Mouse (Mus musculus): ENCODE measurements around the gene Gm20388. TPM values are rescaled to one million over a fixed set of nuclear protein-coding genes. Genes with fewer than 3 reads are reported as not detected.
A peak's percentile ranks its signal among the peaks of the same experiment; 100 is the strongest.

Gene Gm20388
- polyA plus RNA-seq (2015; fragmentation: Nextera tagmentation; extraction: Ambion mirVana) = not detected in 2 replicates

GRCm38 (mm10) chr8:119910547-119911257 lies at the start of gene Gm20388:
Gene Gm20388, plus strand, starts transcription at chr8:119910841.
- no peaks in the 10 kb centered on the region for H3K36me3 ChIP-seq
- peak within 1 kb of the TSS; percentile 88 for H3K9ac ChIP-seq (replicated peaks)
- peak within 1 kb of the TSS; percentile 66 for H3K4me2 ChIP-seq (replicated peaks)
- H3K27ac ChIP-seq (replicated peaks) = peak within 1 kb of the TSS; percentile 94
- peak within 1 kb of the TSS; percentile 73 for H3K4me3 ChIP-seq
- WGBS = under 1% methylated on average over 85 of the region's 97 CpGs
- peaks cover 45% of the 10 kb centered on the region for H3K4me1 ChIP-seq
- peak; percentile 95 for ATAC-seq (replicated peaks)
- no peaks in the 10 kb centered on the region for H3K27me3 ChIP-seq
- no peaks in the 10 kb centered on the region for H3K9me3 ChIP-seq

GRCm38 (mm10) chr8:119861706-119862389 lies 48.8 kb upstream of the Gm20388 start, which contains the start of gene Klhl36:
Gene Klhl36, plus strand, starts transcription at chr8:119862266.
- H3K4me1 ChIP-seq = peaks cover 14% of the 10 kb centered on the region
- no peak within 1 kb of the TSS; the same call in 1 of the 2 replicates for H3K27ac ChIP-seq (replicated peaks)
- peak within 1 kb of the TSS; percentile 78 for H3K4me2 ChIP-seq (replicated peaks)
- H3K27me3 ChIP-seq = 0 out of 2 replicates have a peak, but pooled peaks cover 4% of the 10 kb centered on the region
- H3K9me3 ChIP-seq = no peaks in the 10 kb centered on the region
- WGBS = under 1% methylated on average over 35 of the region's 35 CpGs
- peak; percentile 98 for ATAC-seq (replicated peaks)
- no peaks in the 10 kb centered on the region for H3K36me3 ChIP-seq
- H3K4me3 ChIP-seq = peak within 1 kb of the TSS; percentile 63
- H3K9ac ChIP-seq (replicated peaks) = peak within 1 kb of the TSS; percentile 74

GRCm38 (mm10) chr8:119862390-119862734 lies 48.3 kb upstream of the Gm20388 start:
- ATAC-seq (replicated peaks) = no peak; the same call in 1 of the 2 replicates
- Histone ChIP-seq H3K36me3 (no peaks in the 10 kb centered on the region), H3K4me2 (replicated peaks) (peak overlapping the region; percentile 78), H3K27ac (replicated peaks) (no peak overlapping the region; the same call in 1 of the 2 replicates), H3K4me1 (peaks cover 14% of the 10 kb centered on the region), H3K4me3 (peak overlapping the region; percentile 63), H3K27me3 (0 out of 2 replicates have a peak, but pooled peaks cover 4% of the 10 kb centered on the region), H3K9ac (replicated peaks) (peak overlapping the region; percentile 74), H3K9me3 (no peaks in the 10 kb centered on the region)
- WGBS = 1% methylated on average over 19 of the region's 19 CpGs

- no peak overlapping the region for H3K27ac ChIP-seq (replicated peaks)
- no peak for ATAC-seq (replicated peaks)
- peak overlapping the region; percentile 63 for H3K4me3 ChIP-seq
- no peaks in the 10 kb centered on the region for H3K36me3 ChIP-seq
- peaks cover 14% of the 10 kb centered on the region for H3K4me1 ChIP-seq
- WGBS = 9% methylated on average over 6 of the region's 6 CpGs
- H3K9me3 ChIP-seq = no peaks in the 10 kb centered on the region
- H3K27me3 ChIP-seq = 0 out of 2 replicates have a peak, but pooled peaks cover 4% of the 10 kb centered on the region
- H3K4me2 ChIP-seq (replicated peaks) = peak overlapping the region; percentile 78
- H3K9ac ChIP-seq (replicated peaks) = peak overlapping the region; percentile 74
These were observed 47.9 kb upstream of the Gm20388 start for GRCm38 (mm10) chr8:119862749-119863148.

- Histone ChIP-seq H3K4me3 (no peak overlapping the region), H3K27me3 (no peaks in the 10 kb centered on the region), H3K9me3 (0 out of 2 replicates have a peak, but pooled peaks cover 8% of the 10 kb centered on the region), H3K27ac (replicated peaks) (no peak overlapping the region), H3K36me3 (peaks cover 28% of the 10 kb centered on the region), H3K4me2 (replicated peaks) (no peak overlapping the region), H3K9ac (replicated peaks) (no peak overlapping the region), H3K4me1 (no peaks in the 10 kb centered on the region)
- ATAC-seq (replicated peaks) = no peak
- 86% methylated on average over 20 of the region's 20 CpGs for WGBS
These were observed 41.0 kb upstream of the Gm20388 start for GRCm38 (mm10) chr8:119869616-119870015.

- Histone ChIP-seq H3K9me3 (0 out of 2 replicates have a peak, but pooled peaks cover 8% of the 10 kb centered on the region), H3K4me1 (no peaks in the 10 kb centered on the region), H3K9ac (replicated peaks) (no peak overlapping the region), H3K36me3 (peaks cover 28% of the 10 kb centered on the region), H3K27ac (replicated peaks) (no peak overlapping the region), H3K4me3 (no peak overlapping the region), H3K4me2 (replicated peaks) (no peak overlapping the region), H3K27me3 (no peaks in the 10 kb centered on the region)
- ATAC-seq (replicated peaks) = no peak
- 94% methylated on average over 1 of the region's 1 CpGs for WGBS
These were observed 37.5 kb upstream of the Gm20388 start for GRCm38 (mm10) chr8:119873181-119873580.

GRCm38 (mm10) chr8:119881301-119881700 lies 29.3 kb upstream of the Gm20388 start:
- peaks cover 7% of the 10 kb centered on the region for H3K4me1 ChIP-seq
- H3K27me3 ChIP-seq = no peaks in the 10 kb centered on the region
- H3K36me3 ChIP-seq = no peaks in the 10 kb centered on the region
- H3K9me3 ChIP-seq = no peaks in the 10 kb centered on the region
- H3K27ac ChIP-seq (replicated peaks) = no peak overlapping the region
- no peak for ATAC-seq (replicated peaks)
- no peak overlapping the region for H3K4me2 ChIP-seq (replicated peaks)
- no peak overlapping the region for H3K4me3 ChIP-seq
- WGBS = 82% methylated on average over 6 of the region's 6 CpGs
- no peak overlapping the region for H3K9ac ChIP-seq (replicated peaks)

GRCm38 (mm10) chr8:119881917-119882316 lies 28.7 kb upstream of the Gm20388 start:
- H3K27me3 ChIP-seq = no peaks in the 10 kb centered on the region
- H3K4me2 ChIP-seq (replicated peaks) = no peak overlapping the region
- no peak for ATAC-seq (replicated peaks)
- no peak overlapping the region for H3K9ac ChIP-seq (replicated peaks)
- H3K27ac ChIP-seq (replicated peaks) = no peak overlapping the region
- peaks cover 7% of the 10 kb centered on the region for H3K4me1 ChIP-seq
- H3K4me3 ChIP-seq = no peak overlapping the region
- WGBS = 77% methylated on average over 8 of the region's 8 CpGs
- no peaks in the 10 kb centered on the region for H3K36me3 ChIP-seq
- no peaks in the 10 kb centered on the region for H3K9me3 ChIP-seq

- H3K9me3 ChIP-seq = no peaks in the 10 kb centered on the region
- no peaks in the 10 kb centered on the region for H3K36me3 ChIP-seq
- no peak overlapping the region for H3K4me3 ChIP-seq
- no peak for ATAC-seq (replicated peaks)
- no peak overlapping the region for H3K27ac ChIP-seq (replicated peaks)
- no peaks in the 10 kb centered on the region for H3K27me3 ChIP-seq
- H3K4me2 ChIP-seq (replicated peaks) = no peak overlapping the region
- WGBS = 93% methylated on average over 7 of the region's 7 CpGs
- peaks cover 13% of the 10 kb centered on the region for H3K4me1 ChIP-seq
- no peak overlapping the region for H3K9ac ChIP-seq (replicated peaks)
These were observed 27.4 kb upstream of the Gm20388 start for GRCm38 (mm10) chr8:119883281-119883680.

- Histone ChIP-seq H3K36me3 (no peaks in the 10 kb centered on the region), H3K27me3 (no peaks in the 10 kb centered on the region), H3K27ac (replicated peaks) (no peak overlapping the region), H3K4me3 (no peak overlapping the region), H3K9me3 (no peaks in the 10 kb centered on the region), H3K4me2 (replicated peaks) (no peak overlapping the region), H3K9ac (replicated peaks) (no peak overlapping the region), H3K4me1 (peaks cover 13% of the 10 kb centered on the region)
- 27% methylated on average over 3 of the region's 3 CpGs for WGBS
- ATAC-seq (replicated peaks) = no peak
These were observed 25.0 kb upstream of the Gm20388 start for GRCm38 (mm10) chr8:119885612-119886011.

GRCm38 (mm10) chr8:119887130-119887529 lies 23.5 kb upstream of the Gm20388 start:
- Histone ChIP-seq H3K4me3 (no peak overlapping the region), H3K9me3 (no peaks in the 10 kb centered on the region), H3K9ac (replicated peaks) (no peak overlapping the region), H3K4me2 (replicated peaks) (no peak overlapping the region), H3K36me3 (no peaks in the 10 kb centered on the region), H3K27me3 (no peaks in the 10 kb centered on the region), H3K4me1 (peaks cover 13% of the 10 kb centered on the region), H3K27ac (replicated peaks) (no peak overlapping the region)
- no peak; the same call in 1 of the 2 replicates for ATAC-seq (replicated peaks)
- 82% methylated on average over 3 of the region's 3 CpGs for WGBS

- no peak for ATAC-seq (replicated peaks)
- H3K27me3 ChIP-seq = no peaks in the 10 kb centered on the region
- H3K4me3 ChIP-seq = no peak overlapping the region
- no peak overlapping the region for H3K4me2 ChIP-seq (replicated peaks)
- no peak overlapping the region for H3K27ac ChIP-seq (replicated peaks)
- peaks cover 13% of the 10 kb centered on the region for H3K4me1 ChIP-seq
- H3K9ac ChIP-seq (replicated peaks) = no peak overlapping the region
- H3K36me3 ChIP-seq = no peaks in the 10 kb centered on the region
- WGBS = 46% methylated on average over 4 of the region's 4 CpGs
- no peaks in the 10 kb centered on the region for H3K9me3 ChIP-seq
These were observed 22.6 kb upstream of the Gm20388 start for GRCm38 (mm10) chr8:119888012-119888411.

All from forebrain, embryonic 15.5 days (tissue).